Mouse (Mus musculus): ENCODE results near the gene Pip4k2c.
"Not testable (repeated sequence)": the region's sequence is repeated elsewhere in the genome, so short reads cannot be mapped to it uniquely, and the experiment has no call there.

Pip4k2c gene

DNA sequence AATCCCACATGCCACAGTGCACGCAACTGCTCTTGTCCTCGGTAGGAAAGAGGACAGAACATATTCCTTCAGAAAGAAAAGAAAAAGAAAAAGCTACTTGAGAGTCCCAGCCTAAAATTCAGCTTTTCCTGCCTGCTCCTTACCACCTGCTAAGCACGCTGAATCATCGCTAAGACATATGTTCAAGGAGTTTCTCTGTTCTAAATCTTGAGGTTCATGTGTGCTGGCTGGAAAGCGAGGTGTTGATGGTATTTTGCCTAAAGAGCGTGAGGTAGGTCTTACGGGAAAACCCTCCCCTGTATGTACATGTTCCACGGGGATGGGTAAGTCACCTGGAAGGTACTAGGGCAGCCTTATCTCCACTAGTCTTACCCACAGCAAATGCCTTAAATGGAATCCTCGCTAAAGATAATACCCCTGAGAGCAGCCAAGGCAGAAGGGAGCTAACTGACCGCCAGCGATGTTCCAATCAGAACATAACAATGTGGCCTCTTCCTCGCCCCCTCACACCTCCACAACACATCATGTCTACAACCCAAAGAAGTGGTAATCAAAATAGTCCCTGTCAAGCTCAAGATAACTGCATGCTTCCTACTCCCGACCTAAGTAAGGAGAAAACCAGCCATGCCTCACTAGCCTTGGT is 1.3 kb downstream of the Pip4k2c start:
- DNase-seq (ENCODE audit: low spot score) = no peak

DNA sequence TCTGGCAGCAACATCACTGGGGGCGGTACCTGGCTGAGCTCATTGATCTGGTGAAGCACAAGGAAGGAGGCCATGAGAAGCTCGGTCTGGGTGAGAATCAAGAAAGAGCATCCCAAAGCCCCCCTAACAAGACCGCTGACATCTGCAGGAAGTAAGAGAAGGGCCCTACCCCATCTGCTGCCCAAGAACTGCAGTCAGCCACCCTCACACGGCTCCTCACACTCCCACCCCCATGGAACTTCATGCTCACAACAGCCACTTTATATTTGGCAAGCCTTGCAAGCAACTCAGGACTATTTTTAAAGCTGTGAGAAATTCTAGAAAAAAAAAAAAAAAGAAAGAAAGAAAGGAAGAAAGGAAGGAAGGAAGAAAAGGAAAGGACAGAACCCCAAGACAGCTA is 2.5 kb downstream of the Pip4k2c start:
- no peak for DNase-seq (ENCODE audit: low spot score)

DNA sequence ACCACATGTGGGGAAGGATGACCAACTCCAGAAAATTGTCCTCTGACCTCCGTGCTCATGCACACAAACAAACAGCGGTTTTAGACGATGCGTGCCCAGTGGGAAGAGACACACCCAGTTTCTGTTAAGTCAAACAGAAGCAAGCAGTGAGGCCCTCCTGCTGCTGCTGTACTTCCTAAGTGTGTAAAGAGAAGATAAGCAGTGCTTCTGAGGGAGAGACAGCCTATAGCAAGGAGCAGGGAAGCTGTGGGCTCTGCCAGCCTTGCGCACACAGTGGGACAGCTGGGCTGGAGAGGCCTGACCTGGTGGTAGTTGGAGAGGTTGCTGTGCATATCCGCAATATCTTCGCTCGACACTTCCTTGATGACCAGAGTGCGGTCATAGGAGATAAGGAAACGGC is 6.0 kb downstream of the Pip4k2c start:
- peak; percentile 83 for DNase-seq (ENCODE audit: low spot score)

DNA sequence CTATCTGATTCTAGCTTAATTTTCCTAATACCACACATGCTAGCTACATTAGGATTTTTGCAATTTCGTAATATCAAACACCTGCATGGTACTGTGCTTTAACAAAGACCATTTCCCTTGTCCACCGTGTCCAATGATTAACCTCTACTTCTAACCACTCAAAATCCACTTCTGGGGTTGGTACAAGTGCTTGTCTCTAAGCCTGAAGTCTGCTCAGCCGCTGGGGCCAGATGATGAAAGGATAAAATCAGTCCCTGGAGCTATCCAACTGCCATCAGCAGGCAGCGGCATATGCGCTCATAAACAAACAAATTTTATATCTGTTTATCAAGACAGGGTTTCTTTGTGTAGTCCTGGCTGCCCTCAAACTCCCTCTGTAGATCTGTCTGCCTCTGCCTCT is 6.8 kb downstream of the Pip4k2c start:
- no peak for DNase-seq (ENCODE audit: low spot score)

DNA sequence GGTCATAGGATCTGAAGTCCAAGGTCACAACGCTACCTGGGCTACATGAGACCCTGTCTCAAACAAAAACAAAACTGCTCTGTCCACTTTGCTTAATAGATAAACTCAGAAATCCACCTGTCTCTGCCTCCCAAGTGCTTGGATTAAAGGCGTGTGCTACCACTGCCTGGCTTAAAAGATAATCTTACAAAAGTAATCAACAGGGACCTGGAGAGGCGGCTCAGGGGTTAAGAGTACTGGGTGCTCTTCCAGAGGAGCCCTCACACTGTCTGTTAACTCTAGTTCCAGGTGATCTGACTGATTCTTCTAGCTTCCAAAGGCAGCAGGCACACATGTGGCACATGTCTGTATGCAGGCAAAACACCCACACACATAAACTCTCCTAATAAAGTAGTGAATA is 8.3 kb downstream of the Pip4k2c start:
- DNase-seq (ENCODE audit: low spot score) = no peak

DNA sequence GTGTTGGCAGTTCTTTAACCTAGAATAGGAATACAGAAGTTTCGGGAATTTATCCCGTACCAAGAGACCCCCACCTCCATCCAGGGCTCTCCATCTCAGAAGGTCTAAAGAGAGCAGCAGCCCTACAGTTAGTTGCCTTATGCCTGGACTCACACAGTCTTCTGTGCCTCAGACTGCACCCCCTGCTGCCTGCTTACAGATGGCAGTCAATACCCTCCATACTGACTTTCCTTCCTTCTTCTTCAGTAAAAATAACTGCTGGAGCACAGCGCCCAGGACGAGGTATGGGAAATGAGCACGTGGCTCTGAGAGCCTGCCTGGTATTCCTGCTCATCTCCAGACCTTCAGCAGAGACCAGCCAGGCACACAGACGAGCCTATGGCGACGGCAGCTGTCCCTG is 11.1 kb downstream of the Pip4k2c start:
- no peak for DNase-seq (ENCODE audit: low spot score)

DNA sequence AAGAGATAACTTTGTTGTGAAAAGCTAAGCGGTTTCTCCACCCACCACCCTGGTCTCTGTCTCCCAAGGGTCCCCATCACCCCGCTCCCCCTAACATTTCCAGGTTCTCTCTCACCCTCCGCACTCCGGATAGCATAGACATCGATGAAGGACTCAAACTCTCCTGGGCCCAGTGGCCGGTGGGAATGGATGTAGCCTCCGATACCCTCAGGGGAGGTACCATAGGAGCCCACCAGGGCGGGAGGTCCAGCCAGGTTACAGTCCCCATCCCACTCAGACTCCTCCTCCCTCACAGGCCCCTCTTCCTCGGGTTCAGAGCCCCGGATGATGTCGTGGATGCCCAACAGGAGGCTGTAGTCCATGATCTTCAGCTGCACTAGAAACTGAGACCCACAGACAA is 11.9 kb downstream of the Pip4k2c start:
- DNase-seq (ENCODE audit: low spot score) = no peak

DNA sequence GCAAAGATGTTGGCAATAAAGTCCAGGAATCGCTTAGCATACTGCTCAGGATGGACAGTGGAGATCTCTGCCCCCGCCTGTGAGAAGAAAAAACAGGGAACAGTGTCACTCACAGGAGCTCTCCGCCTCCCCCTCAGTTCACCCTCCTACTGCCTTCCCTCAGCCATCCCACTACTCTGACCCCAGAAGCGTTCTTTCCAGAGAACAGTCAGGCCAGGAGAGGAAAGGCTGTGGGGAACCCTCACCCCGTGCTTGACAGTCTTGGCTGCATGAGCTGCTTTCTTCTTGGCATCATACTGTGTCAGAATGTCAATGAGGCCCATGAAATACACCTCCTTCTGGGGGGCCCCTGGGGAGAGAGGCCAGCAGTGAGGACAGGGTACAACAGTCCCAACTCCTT is 12.3 kb downstream of the Pip4k2c start:
- no peak for DNase-seq (ENCODE audit: low spot score)

DNA sequence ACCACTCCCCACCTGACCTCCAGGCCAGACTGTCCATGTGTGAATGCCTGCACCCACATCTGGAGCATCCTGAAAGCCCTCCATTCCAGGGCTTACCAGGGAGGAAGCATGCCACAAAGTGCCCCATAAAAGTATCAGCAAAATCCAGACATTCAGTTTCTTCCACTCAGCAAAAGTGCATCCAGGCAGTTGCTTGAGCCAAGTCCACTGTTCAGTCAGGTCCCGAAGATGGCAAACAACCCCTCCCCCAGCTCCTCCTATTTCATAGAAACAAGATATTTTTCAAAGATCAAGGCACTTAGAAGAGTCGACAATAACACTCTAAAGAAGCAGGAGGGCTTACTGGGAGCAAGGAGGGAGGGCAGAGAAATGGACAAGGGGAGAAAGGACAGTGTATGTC is 12.9 kb downstream of the Pip4k2c start:
- no peak for DNase-seq (ENCODE audit: low spot score)

DNA sequence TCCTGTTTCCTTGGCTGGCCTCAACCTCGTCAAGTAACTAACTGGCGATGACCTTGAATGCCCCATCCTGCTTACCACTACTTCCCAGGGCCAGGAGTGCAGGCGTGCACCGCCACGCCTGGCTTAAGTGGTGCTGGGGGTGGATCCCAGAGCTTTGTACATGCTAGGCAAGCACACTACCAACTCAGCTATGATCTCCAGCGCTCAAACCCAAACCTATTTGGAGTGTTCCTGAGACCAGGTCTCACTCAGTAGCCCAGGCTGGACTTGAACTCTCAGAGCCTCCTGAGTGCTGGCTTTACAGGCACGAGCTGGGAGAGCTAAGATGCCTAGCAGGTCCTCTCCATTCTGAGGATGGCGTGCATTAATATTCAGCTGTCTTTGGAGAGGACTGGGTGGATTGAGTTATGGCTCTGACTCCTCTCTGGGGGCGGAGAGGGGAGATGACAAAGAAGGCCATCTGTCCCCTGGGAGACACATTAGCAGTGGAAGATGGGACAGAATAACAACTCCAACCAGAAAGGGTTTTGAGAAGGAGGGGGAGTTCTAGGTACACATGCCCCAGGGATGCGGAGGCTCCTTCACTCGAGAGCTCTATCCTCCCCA is 13.8 kb downstream of the Pip4k2c start:
- DNase-seq (ENCODE audit: low spot score) = no peak

DNA sequence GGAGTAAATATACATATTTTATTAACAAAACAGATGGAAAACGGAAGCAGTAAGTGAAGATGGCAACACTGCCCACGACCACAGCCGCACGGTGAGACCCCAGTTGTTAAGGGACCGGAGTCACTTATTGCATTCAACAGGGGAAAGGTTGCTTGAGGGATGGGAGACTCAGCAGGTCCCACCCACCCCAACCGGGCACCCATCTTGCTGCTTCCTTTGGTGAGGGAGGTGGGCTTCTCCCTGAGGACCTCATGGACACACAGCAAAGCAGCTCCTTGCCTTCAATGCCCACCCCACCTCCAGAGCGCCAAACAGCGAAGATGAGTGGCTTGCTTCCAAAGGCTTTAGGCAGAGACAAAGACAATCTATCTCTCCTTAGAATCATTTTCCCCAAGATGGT is 14.3 kb downstream of the Pip4k2c start:
- DNase-seq (ENCODE audit: low spot score) = no peak

DNA sequence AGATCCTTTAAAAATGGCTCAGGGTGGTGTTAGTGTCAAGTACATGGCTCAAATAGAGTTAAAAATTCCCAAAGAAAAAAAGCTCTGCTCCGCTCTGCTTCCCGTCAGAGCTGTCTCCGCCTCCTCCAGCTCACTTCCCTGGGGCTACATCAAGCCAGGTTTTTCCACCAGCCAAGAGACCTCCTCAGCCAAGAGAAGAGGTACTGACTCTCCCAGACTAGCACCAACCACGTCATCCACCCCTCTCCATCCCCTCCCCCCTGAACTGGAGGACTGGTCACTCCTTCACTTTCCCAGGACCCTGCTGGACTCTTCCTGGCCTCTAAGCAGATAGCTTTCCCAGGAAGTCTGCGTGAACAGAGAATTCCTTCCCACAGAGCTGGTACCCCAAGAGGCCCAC is 15.0 kb downstream of the Pip4k2c start:
- DNase-seq (ENCODE audit: low spot score) = no peak

DNA sequence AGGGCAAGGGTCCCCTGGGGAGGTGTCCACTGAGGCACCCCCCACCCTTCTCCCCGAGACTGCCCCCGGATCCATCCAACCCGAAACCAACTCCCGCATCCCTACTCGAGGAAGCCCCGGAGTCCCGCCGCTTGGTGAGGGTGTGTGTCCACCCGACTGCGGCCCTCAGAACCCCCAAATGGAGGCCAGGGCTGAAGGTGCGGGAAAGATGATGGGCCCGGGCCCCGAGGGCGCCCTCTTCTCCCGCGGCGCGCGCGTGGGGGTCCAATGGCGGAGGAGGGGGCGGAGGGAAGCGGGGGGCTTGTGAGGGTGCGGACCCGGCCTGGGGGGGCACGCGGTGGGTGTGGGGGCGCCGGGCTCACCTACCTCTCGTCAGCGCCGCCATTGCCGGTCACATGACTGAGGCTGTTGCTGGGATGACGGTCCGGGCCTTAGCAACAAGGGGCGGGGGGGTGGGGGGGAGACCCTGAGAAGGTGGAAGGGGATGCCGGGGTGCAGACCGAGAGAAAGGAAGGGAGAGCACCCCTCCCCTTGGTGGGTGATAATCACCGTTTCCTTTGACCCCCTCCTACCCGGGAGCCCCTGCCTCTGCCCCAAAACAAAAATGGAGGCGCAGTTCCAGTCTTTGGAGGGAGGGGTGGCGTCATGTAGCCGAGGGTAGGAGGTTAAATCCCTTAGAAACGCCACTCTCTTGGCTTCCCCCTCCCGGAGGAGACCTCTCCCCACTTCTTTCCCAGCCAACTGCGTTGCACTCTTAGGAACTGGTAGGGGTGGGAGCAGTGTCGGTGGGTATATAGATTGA is 15.9 kb downstream of the Pip4k2c start, which contains the start of gene Dtx3:
Gene Dtx3, minus strand, starts transcription at position 401 of the 802 bp plus-strand sequence.
- DNase-seq (ENCODE audit: low spot score) = no peak

DNA sequence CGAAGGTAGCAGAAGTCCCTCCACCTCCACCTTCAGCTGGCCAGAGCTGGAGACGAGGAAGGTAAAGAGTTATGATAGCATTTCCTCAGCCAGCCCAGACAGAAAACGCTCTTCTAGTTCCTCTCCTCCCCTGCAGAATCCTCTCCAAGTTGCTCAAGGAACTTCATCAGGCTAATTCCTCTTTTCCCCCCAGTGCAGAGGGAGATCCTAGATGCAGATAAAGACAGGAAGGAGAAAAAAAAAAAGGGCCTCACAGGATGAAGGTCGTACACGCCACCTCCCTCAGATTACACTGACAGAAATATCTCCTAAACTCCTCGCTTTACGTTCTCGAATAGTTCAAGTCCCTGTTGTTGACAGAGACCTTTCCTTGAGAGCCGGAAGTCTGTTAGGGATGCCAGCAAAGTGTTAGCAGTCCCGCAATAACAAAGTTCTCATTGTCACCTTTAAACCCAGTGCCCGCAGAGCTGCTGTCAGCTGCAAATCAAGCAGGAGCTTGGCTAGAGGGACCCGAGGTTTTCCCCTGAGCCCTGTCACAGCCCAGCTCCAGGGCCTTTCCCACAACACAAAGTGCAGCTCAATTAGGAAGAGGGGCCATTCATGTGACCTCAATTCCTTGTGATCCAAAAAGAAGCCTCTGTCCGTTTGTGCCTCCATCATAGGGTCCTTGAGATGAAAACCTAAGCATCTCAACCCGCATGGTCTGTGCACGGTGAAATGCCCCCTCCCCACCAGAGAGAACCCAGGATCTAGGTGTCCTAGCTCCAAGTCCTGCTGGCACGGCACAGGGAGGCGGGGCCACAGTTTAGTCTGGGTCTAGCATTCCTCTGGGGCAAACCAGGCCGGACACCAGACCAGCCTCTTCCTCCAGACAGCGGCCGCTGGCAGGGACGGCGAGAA is 16.7 kb downstream of the Pip4k2c start:
- no peak for DNase-seq (ENCODE audit: low spot score)

DNA sequence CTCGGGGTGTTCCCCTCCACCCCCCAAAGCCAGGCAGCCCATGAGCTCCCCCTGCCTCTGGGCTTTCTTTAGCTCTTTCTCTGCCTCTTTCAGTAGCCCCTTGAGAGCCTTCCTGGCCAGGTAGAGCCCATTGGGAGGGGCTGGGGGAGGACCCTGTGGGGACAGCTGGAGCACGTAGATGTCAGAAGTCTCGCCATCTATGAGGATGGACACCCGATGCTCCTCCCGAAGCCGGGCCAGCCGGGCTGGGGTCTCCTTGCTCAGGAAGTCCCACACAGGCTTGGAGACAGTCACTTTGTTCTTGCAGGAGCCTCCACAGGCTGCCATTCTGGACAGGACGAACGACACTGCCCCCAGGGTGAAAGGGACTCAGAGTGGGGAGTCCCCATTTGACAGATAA is 18.4 kb downstream of the Pip4k2c start:
- DNase-seq (ENCODE audit: low spot score) = no peak

DNA sequence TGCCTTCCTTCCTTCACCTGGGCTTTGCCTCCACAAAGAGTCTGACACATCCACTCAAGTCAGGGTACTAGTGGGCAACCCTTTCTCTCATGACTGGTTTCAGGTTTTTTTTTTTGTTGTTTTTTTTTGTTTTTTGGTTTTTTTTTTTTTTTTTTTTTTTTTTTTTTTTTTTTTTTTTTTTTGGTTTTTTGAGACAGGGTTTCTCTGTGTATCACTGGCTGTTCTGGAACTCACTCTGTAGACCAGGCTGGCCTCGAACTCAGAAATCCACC is 19.4 kb downstream of the Pip4k2c start:
- DNase-seq (ENCODE audit: low spot score) = not testable (repeated sequence)

DNA sequence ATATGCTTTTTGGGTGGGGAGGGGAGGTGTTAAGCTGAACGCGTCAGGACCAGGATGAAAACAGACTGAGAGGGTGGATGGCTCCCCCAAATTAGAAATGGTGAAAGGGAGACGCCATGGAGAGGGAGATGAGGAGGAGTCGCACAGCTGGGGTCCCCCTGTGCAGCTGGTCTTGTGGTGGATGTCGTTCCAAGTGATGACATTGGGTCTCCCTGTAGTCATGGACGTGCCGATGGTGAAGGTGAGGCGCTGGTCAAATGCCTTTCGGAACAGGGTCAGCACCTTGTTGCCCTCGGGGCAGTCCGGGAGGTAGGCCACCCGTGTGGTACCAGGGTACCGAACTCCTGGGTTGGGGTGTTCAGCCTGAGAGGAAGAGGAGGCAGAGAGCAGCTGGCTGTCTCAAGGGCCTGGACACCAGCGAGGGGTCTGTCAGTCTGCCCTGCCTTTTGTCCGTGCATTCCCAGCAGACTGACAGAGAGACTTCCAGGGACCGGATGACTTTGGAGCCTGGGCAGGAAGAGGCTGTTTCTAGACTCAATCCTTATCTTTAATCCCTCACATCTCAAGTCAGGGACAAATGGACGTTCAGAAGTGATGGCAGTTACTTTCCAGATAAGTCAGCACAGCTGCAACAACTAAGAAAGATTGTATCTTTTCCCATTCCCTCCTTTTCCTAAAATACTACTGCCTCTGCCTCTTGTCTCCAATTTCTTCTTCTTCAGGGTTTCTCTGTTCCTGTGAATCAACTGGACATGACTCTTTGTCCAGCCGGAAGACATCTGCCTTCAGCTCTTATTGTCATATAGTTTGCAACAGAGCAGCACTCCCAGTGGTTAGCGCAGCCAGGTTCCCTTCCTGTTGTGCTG is 20.0 kb downstream of the Pip4k2c start:
- no peak for DNase-seq (ENCODE audit: low spot score)

DNA sequence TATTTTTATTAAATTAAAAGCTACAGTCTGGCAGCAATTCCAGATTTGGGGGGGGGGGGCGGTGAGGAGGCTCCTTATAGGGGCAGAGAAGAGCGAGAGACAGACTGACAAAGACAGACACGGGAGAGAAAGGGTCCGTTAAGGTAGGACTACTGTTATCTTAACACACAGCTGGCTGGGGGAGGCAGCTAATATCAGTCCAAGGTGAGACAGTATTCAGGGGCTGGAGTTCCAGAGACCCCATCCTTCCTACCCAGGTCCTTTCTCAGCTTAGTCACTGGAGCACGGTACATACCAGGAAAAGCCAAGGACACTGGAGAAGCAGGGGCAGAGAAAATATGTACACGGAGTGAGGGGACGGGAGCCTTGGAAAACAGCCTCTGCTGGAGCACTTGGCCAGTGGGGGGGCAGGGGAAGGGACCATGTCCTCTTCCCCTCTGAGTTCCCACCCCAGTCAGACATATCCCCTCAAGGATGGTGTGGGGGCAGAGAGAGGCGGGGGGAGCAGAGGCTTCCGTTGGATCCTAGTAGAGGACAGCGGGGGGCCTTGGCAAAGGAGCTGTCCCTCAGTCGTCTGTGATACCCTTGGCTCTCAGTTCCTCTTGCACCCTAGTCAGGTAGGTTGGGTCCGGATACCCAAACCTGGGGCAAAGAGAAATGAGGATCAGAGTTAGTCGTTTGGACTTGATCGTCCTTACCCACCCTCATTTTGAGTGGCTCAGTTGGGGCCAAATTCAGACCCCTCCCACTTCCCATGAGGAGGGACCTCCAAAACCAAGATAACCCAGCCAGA is 20.8 kb downstream of the Pip4k2c start:
- DNase-seq (ENCODE audit: low spot score) = no peak

DNA sequence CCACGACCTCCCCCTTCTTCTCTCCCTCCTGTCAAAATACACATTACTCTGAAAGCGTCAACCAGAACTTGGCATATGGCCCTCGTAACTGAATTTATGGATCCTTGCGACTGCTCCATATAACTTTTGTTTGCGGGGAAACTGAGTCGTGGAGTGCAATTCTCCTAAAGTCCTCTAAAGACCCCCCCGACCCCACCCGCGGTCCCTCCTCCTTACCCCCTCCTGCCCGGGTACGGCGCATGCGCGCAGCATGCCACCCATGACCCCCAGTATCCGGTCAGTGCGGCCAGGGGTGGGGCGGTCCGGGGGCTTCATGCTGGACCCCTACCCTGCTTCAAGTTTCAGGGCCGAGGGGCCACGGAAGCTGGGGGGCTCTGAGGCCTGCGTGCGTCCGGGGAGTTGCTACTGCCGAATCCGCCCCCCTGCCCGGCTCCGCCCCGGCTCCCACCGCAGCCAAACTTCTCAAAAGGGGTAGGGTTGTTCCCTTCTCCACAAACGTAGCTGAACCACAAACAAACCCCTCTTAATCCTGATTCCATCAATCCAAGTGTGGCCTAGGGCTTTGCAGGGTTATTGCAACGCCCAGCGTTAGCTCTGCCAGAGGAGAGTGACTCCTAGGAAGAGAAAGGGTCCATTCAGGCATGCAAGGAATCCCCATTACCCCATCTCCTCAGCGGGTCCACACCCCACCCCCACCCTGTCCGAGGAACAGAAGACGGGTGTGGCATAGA is 21.6 kb downstream of the Pip4k2c start, which contains the start of gene Arhgef25:
Gene Arhgef25, minus strand, starts transcription at position 433 of the 731 bp plus-strand sequence.
- DNase-seq (ENCODE audit: low spot score) = no peak

DNA sequence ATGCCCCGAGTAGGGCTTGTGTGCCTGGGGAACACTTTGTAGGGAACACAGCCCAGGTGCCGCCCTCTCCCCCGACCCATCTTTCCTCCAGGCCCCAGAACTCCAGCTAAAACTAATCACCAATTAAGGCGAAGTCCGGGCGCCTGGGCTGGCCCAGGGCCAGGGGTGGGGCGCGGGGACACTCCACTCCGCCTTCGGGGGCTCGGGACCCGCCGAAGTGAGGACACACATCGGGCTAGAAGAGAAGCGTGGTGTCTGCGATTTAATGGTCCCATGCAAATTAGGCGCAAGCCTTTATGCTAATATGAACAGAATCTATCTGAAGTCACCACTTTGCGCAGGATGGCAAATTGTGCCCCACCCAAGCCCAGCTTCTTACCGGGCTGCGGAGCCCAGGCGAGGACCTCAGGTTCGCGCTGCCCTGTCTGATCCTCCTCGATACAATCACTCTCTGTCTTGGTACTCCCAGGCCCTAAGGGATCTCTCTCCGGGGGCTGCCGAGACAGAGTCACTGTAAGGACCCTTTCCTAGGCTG is 22.2 kb downstream of the Pip4k2c start:
- peak; percentile 76 for DNase-seq (ENCODE audit: low spot score)
